Mouse (Mus musculus): ENCODE results near the gene Kctd18. TPM values are rescaled to one million over a fixed set of nuclear protein-coding genes. Genes with fewer than 3 reads are reported as not detected.

Kctd18 gene
- polyA plus RNA-seq (2012; rRNA removed), result 8.8 and 9.0 TPM in 2 replicates

GRCm38 (mm10) chr1:58018856-58019255 lies at the start of gene Kctd18:
Kctd18 (minus strand) TSS chr1:58018956.
- no peaks in the 10 kb centered on the region for H3K4me1 ChIP-seq (ENCODE audit: control insufficient read depth, insufficient read depth, low read length)
- H3K27me3 ChIP-seq (ENCODE audit: control insufficient read depth, insufficient read depth, low read length), result no peaks in the 10 kb centered on the region
- no peaks in the 10 kb centered on the region; the same call in 1 of the 2 replicates for H3K36me3 ChIP-seq (ENCODE audit: control insufficient read depth, insufficient read depth, low read length)
- H3K27ac ChIP-seq (ENCODE audit: control insufficient read depth, insufficient read depth, low read depth, low read length), result no peak within 1 kb of the TSS
- TF ChIP-seq CTCF (IDR thresholded peaks at IDR 0.05; ENCODE audit: control insufficient read depth, insufficient read depth, insufficient replicate concordance, low read depth, low read length), result no peak
- no peak for TF ChIP-seq POLR2A (IDR thresholded peaks at IDR 0.05; ENCODE audit: control insufficient read depth, low read depth, low read length)
- no peak within 1 kb of the TSS for H3K4me3 ChIP-seq (ENCODE audit: control insufficient read depth, low read depth, low read length)

- Histone ChIP-seq H3K4me3 (ENCODE audit: control insufficient read depth, low read depth, low read length) (no peak overlapping the region), H3K4me1 (ENCODE audit: control insufficient read depth, insufficient read depth, low read length) (no peaks in the 10 kb centered on the region), H3K27ac (ENCODE audit: control insufficient read depth, insufficient read depth, low read depth, low read length) (no peak overlapping the region), H3K36me3 (ENCODE audit: control insufficient read depth, insufficient read depth, low read length) (no peaks in the 10 kb centered on the region), H3K27me3 (ENCODE audit: control insufficient read depth, insufficient read depth, low read length) (no peaks in the 10 kb centered on the region)
- TF ChIP-seq POLR2A (IDR thresholded peaks at IDR 0.05; ENCODE audit: control insufficient read depth, low read depth, low read length) (no peak), CTCF (IDR thresholded peaks at IDR 0.05; ENCODE audit: control insufficient read depth, insufficient read depth, insufficient replicate concordance, low read depth, low read length) (no peak)
Observed at GRCm38 (mm10) chr1:58065606-58066005, 46.9 kb upstream of the Kctd18 start.

GRCm38 (mm10) chr1:58065151-58065550 lies 46.4 kb upstream of the Kctd18 start:
- no peak for TF ChIP-seq CTCF (IDR thresholded peaks at IDR 0.05; ENCODE audit: control insufficient read depth, insufficient read depth, insufficient replicate concordance, low read depth, low read length)
- TF ChIP-seq POLR2A (IDR thresholded peaks at IDR 0.05; ENCODE audit: control insufficient read depth, low read depth, low read length), result no peak
- H3K27me3 ChIP-seq (ENCODE audit: control insufficient read depth, insufficient read depth, low read length), result no peaks in the 10 kb centered on the region
- H3K36me3 ChIP-seq (ENCODE audit: control insufficient read depth, insufficient read depth, low read length), result no peaks in the 10 kb centered on the region

GRCm38 (mm10) chr1:58062131-58062530 lies 43.4 kb upstream of the Kctd18 start:
- Histone ChIP-seq H3K27ac (ENCODE audit: control insufficient read depth, insufficient read depth, low read depth, low read length) (no peak overlapping the region), H3K27me3 (ENCODE audit: control insufficient read depth, insufficient read depth, low read length) (no peaks in the 10 kb centered on the region), H3K36me3 (ENCODE audit: control insufficient read depth, insufficient read depth, low read length) (no peaks in the 10 kb centered on the region), H3K4me1 (ENCODE audit: control insufficient read depth, insufficient read depth, low read length) (no peaks in the 10 kb centered on the region), H3K4me3 (ENCODE audit: control insufficient read depth, low read depth, low read length) (no peak overlapping the region)
- TF ChIP-seq POLR2A (IDR thresholded peaks at IDR 0.05; ENCODE audit: control insufficient read depth, low read depth, low read length), result no peak
- no peak for TF ChIP-seq CTCF (IDR thresholded peaks at IDR 0.05; ENCODE audit: control insufficient read depth, insufficient read depth, insufficient replicate concordance, low read depth, low read length)

More at GRCm38 (mm10) chr1:58065151-58065550, 46.4 kb upstream of the Kctd18 start:
- no peaks in the 10 kb centered on the region for H3K4me1 ChIP-seq (ENCODE audit: control insufficient read depth, insufficient read depth, low read length)
- no peak overlapping the region for H3K4me3 ChIP-seq (ENCODE audit: control insufficient read depth, low read depth, low read length)
- no peak overlapping the region for H3K27ac ChIP-seq (ENCODE audit: control insufficient read depth, insufficient read depth, low read depth, low read length)

- no peak overlapping the region for H3K27ac ChIP-seq (ENCODE audit: control insufficient read depth, insufficient read depth, low read depth, low read length)
- H3K4me1 ChIP-seq (ENCODE audit: control insufficient read depth, insufficient read depth, low read length), result no peaks in the 10 kb centered on the region
- no peaks in the 10 kb centered on the region for H3K36me3 ChIP-seq (ENCODE audit: control insufficient read depth, insufficient read depth, low read length)
- H3K4me3 ChIP-seq (ENCODE audit: control insufficient read depth, low read depth, low read length), result no peak overlapping the region
- TF ChIP-seq CTCF (IDR thresholded peaks at IDR 0.05; ENCODE audit: control insufficient read depth, insufficient read depth, insufficient replicate concordance, low read depth, low read length), result no peak
- no peak for TF ChIP-seq POLR2A (IDR thresholded peaks at IDR 0.05; ENCODE audit: control insufficient read depth, low read depth, low read length)
- H3K27me3 ChIP-seq (ENCODE audit: control insufficient read depth, insufficient read depth, low read length), result no peaks in the 10 kb centered on the region
Observed at GRCm38 (mm10) chr1:58058846-58059245, 40.1 kb upstream of the Kctd18 start.

DNA sequence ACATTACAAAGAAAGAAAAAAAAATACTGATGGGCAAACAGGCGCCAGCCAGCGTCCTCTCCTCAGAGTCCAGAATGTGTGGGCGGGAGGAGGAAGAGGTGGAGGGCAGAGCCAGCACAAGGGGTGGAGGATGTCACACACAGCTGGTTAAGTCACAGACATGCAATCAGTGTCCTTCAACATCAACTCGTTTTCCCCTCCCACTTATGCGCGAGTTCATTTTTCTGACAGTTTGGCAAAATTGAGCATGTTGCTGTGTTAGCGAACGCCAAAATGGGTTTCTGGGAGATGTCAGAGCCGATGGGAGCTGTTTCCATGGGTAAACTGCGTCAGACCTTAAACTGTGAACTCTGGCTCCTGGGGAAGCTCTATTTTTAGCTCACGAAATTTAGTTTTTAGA lies 38.2 kb upstream of the Kctd18 start:
- TF ChIP-seq CTCF (IDR thresholded peaks at IDR 0.05; ENCODE audit: control insufficient read depth, insufficient read depth, insufficient replicate concordance, low read depth, low read length) (no peak), POLR2A (IDR thresholded peaks at IDR 0.05; ENCODE audit: control insufficient read depth, low read depth, low read length) (no peak)
- Histone ChIP-seq H3K4me3 (ENCODE audit: control insufficient read depth, low read depth, low read length) (no peak overlapping the region), H3K27ac (ENCODE audit: control insufficient read depth, insufficient read depth, low read depth, low read length) (no peak overlapping the region), H3K27me3 (ENCODE audit: control insufficient read depth, insufficient read depth, low read length) (no peaks in the 10 kb centered on the region), H3K36me3 (ENCODE audit: control insufficient read depth, insufficient read depth, low read length) (no peaks in the 10 kb centered on the region), H3K4me1 (ENCODE audit: control insufficient read depth, insufficient read depth, low read length) (no peaks in the 10 kb centered on the region)

DNA sequence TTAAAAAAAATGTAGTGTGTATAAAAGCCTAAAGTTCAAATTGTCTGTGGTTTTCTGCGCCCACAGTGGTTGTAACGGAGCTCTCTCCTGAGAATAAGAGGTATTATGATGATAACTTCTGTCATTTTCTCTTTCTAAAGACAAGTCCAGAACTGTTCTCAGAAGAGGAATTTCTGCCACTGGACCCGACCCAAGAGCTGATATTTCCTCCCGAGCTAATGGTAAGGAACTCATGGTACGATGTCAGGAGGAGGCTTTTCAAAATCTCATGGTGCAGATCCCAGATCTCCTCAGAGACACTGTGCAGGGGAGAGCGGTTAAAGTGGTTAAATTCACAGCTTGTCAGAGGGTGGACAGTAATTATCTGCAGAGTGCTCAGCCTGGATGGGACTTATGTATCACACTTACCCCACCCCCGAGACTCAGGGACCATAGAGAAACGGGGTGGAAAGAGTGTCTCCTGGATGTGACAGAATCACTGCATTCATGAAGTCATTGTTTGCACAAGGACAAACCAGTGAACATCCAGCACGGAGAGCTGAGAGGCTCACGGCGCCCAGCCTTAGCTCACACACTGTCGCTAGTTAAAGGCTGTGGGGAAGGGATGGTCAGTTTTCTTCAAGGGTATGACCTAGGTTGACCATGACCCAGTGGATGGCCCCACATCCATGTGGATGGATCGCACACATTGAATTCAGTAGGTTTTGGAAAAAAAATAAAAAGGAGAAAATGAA lies 37.5 kb upstream of the Kctd18 start:
- no peaks in the 10 kb centered on the region for H3K27me3 ChIP-seq (ENCODE audit: control insufficient read depth, insufficient read depth, low read length)
- no peak overlapping the region for H3K27ac ChIP-seq (ENCODE audit: control insufficient read depth, insufficient read depth, low read depth, low read length)
- H3K36me3 ChIP-seq (ENCODE audit: control insufficient read depth, insufficient read depth, low read length), result no peaks in the 10 kb centered on the region
- no peak overlapping the region for H3K4me3 ChIP-seq (ENCODE audit: control insufficient read depth, low read depth, low read length)
- no peaks in the 10 kb centered on the region for H3K4me1 ChIP-seq (ENCODE audit: control insufficient read depth, insufficient read depth, low read length)
- no peak for TF ChIP-seq CTCF (IDR thresholded peaks at IDR 0.05; ENCODE audit: control insufficient read depth, insufficient read depth, insufficient replicate concordance, low read depth, low read length)
- TF ChIP-seq POLR2A (IDR thresholded peaks at IDR 0.05; ENCODE audit: control insufficient read depth, low read depth, low read length), result no peak
